Mouse (Mus musculus): ENCODE data around the gene Nkrf.

The Nkrf gene

DNA sequence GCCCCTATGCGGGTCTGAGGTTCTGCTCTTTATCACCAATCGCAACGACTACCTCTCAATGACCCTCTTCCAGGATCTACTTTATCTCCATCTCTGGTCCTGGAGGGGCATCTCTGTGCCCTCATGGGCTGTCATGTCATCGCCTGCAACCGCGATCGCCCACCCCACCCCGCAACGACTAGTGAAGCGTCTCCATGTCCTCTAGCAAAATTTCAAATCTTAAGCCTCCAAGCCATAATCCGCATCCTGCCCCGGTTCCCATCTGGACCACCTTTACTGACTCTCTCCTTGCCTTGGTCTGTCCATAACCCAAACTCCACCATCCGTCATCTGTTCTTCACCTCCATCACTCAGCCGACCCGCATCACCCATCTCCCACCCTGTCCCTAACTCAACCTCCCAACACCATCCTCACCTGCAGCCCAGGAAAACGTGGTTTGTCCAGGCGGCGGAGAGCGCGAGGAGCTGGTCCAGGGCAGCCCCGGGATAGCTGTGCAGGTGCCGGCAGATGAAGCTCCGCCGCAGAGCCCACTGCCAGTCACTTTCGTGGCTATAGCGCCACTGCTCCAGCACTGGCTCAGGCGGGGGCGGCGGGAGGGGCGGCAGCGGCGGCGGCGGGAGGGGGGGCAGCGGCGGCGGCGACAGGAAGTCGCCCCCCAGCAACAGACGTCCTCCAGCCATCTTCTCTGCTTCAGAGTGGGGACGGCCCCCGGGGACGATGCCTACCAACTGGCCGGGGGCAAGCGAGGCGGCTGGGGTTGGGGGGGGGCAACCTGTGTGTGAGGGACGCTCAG is at the start of gene Nkrf:
TSS of gene Nkrf (minus strand) at position 579 of the 794 bp plus-strand sequence.
- DNase-seq (ENCODE audit: low read depth) = peak; percentile 32

DNA sequence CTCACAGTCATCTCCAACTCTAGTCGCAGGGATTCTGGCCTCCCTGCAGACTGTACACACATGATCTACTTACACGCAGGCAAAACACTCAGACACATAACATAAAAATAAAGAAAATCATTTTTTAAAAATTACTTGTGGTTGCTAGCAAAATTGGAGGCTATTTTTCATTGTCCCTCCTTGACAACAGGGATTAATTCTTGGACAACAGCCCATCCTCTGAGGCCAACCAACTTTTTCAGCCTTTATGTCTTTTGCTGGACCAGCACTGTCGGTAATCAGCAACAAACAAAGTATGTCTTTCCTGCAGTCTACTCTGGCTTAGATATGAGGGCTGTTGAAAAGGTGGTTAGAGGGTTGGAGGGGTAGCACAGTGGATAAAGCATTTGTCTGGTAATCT is 38.4 kb upstream of the Nkrf start:
- DNase-seq (ENCODE audit: low read depth) = peak; percentile 73

DNA sequence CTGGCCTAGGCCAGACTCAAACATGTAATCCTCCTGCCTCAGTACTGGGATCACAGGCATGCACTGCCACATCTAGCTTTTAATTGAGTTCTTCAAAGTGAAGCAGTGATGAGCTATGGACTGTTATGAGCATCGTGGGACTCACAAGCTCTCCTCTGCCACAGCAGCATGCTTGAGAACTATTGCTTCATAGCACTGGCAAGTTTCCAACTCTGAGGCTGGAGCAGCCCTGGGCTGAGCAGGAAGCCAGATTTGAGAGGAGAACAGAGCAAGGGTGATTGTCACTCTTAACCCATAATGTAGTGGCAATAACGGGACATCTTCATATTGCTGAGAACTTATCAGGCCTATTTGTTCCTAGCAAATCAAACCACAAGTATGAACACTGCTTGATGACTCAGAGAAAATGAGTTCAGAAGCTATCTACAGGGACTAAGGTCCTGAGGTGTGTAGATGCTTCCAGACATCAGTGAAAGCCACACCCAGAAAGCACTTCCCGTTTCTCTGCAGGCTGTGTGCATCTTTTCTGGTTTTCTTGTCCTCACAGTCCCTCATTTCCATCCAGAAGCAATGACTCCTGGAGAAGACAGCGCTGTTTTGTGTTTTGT is 37.2 kb upstream of the Nkrf start:
- peak; percentile 86 for DNase-seq (ENCODE audit: low read depth)

DNA sequence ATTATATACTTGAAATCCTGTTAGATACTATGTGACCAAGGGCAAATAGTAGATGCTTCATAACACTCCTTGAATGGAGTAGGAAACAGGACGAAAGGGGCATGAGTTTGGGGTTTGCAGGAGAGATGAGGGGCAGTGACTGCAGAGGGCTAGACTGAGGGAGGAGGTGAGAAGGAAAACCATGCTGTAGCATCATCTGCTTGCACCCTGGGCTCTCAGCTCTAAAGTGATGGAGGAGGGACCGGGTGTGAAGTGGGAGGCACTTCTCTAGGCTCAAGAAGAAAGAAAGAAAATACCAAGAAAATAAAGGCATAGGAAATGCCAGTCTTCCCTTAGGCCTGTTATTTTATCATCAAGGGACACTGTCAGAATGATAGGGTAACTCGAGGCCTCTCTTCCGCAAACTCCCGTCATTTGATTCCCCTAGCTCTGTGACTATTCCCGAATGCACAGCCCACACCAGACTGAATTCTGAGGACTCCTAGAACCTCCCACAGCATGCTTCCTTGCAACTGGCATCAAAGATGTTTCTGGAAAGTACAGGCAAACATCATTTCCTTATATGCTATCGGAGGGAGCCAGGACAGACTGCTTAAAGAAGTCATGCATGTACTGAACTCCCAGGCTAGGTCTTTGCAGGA is 32.7 kb upstream of the Nkrf start:
- no peak for DNase-seq (ENCODE audit: low read depth)

DNA sequence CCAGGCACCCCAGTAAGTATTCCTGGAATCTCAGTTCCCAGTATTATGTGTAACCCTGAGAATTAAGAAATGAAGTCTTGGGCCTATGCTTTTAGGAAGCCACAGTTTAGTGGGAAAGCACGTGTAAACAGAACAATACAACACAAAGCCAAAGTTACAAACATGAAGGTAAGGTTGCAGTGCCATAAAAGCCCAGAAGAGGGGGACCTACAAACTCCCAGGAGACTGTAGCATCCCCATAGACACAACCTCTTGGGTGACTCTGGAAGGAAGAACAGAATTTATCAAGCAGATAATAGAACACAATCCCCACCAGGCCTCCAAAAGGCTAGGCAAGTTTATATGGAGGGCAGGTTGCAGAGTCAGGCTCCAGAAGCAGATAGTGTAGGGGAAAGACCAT is 27.9 kb upstream of the Nkrf start:
- DNase-seq (ENCODE audit: low read depth) = peak; percentile 20

DNA sequence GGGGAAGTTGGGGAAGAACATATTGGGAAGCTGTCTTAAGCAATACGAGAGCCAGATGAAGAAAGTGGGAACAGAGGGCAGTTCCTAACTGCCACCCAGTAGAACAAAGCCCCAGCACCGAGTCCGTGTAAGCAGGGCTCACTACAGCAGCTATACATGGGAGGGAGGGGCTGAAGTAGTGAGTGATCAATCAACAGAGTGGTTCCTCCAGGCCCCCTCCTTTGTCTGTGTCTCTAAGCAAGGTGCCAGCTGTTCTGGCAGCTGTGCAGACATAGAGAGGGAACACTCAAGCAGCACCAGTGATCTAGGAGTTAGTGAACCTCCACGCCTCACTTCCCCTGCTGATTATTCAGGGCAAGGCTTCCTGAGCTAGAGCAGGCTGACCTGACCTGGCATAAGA is 27.0 kb upstream of the Nkrf start:
- DNase-seq (ENCODE audit: low read depth) = no peak

DNA sequence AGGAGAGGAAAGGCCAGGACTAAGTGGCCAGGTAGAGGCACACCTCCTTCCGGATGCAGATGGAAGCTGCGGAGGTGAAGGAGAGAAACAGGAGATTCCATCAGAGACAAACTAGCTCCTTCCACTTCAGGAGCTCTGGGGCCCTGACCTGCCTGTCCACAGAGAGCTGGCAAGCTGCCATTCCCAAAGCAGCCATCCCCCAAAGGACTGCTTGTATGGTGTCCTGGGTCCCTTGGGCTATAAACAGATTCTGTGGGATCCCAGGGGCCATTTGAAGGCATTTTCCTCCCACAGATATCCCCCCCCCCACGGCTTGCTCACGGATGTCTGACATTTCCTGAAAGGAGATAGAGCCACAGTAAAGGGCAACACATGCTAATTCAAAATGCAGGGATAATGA is 26.1 kb upstream of the Nkrf start:
- no peak for DNase-seq (ENCODE audit: low read depth)

DNA sequence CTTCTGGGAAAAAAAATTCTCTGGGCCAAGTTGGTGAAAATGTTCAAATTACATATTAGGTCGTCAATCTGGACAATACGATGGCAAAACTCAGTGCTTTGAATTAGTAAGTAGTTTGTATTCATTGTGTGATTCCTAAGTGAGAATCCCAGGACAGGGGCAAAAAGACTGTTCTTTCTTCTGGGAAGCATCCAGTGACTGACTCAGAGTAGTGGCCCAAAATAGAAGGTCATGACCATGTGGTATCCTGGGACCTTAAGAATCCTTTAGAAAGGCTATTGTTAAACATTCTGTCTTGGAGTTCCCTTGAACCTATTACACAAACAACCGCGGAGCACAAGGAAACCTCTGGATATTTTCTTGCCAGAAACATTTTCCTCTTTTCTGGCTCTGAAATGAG is 18.6 kb upstream of the Nkrf start:
- DNase-seq (ENCODE audit: low read depth) = no peak

DNA sequence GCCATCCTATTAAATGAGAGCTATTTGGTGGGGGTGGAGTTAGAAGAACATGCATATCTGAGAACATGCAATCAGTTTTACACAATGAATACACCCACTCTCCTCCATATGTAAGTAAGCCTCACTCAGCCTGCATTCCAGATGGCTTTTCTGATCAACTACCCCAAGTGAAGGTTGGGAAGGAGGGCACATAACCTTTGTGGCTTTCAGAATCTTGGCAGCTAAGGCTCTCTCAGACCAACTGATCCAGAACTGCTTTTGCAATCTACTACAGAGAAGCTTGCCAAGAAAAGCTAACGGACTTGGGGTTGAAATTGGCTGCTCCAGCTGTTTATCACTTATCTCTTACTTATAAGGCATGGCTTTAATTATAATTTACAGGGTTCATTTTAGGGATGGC is 15.1 kb upstream of the Nkrf start:
- DNase-seq (ENCODE audit: low read depth) = peak; percentile 75

DNA sequence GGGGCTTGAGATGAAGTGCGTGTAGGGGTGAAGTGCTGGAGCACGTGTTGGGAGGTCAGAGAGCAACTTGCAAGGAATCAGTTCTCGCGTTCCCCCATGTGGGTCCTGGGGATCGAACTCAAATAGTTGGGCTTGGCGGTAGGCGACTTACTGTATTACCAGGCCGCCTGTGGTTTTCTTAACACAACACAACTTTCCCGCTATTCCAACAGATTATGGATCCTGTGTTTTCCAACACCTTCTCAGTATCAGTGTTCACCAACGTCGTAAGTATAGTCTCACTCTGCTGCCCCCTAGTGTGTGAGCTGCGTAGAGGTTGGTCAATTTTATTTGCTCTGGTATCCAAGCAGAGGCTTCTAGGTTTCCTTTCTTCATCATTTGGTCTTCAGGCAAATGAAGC is 8.6 kb upstream of the Nkrf start:
- peak; percentile 55 for DNase-seq (ENCODE audit: low read depth)

DNA sequence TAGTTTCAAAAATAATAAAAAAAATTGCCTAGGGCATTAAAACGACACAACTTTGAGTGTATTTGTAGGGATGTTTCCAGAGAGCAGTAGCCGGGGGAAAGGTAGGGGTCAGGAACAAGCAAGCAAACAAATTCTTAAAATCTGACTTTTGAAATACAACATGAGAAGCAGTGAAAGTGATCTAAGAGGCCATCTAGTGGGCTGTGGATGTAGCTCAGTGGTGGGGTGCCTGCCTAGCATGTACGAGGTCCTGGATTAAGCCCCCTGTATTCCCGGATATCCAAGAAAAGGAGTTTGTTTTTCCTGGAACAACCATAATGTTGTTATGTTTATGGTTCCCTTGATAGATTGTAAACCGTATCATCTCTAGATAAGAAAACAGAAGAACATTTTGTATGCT is 3.8 kb upstream of the Nkrf start:
- peak; percentile 30 for DNase-seq (ENCODE audit: low read depth)

DNA sequence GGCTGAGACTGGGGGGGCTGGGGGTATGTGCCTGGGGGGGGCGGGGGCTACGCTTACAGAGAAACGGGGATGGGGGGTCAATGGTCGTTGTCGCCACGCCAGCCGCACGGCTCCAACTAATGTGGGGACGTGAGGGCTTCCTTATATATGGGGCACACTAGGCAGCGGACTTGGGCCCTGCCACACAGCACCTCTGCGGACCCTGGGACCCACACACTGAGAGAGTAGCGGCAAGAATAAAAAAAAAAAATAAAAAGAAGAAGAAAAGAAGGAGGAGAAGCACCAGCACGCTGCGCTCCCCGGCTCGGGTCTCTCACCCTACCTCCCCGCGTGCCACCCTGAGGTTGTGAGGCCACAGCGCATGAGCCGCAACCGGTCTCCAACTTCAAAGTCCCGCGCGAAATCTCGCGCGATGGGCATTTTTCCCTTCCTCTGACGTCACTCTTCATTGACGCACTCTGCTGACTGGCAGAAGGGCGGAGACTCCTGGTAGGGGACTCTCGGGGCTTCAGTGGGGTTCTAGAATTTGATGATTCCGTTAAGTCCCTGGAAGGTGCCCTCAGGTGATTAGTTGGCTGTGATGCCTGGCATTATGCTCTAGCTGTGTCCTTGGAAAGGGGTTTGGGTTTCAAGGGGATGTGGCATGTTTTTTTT is 543 bp upstream of the Nkrf start:
- peak; percentile 95 for DNase-seq (ENCODE audit: low read depth)

DNA sequence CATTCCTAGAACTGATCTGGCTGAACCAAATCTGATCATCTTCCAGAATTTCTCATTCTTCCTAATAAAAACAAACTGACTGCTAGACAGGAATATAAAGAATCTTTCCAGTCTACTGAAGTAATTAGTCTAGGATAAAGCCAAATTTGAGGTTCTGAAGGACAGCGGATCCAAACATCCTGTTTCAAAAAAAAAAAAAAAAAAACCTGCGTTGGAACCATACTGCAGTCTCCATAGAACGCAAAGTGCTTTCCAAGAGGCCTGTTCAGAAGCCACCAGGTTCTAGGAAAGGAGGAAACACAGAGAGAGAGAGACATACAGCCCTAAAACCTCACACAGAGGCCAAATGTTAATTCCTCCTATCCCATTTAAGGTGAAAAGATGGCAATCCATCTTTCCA is 1.0 kb downstream of the Nkrf start:
- no peak for DNase-seq (ENCODE audit: low read depth)

DNA sequence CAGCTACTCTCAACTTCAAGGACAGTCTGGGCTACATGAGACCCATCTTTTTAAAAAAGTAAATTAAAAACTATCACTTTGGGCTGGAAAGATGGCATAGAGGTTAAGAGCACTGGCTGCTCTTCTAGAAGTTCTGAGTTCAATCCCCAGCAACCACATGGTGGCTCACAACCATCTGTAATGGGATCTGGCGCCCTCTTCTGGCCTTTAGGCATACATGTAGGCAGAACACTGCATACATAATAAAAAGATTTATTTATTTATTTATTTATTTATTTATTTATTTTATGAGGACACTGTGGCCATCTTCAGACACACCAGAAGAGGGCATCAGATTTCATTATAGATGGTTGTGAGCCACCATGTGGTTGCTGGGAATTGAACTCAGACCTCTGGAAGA is 3.8 kb downstream of the Nkrf start:
- peak; percentile 54 for DNase-seq (ENCODE audit: low read depth)

DNA sequence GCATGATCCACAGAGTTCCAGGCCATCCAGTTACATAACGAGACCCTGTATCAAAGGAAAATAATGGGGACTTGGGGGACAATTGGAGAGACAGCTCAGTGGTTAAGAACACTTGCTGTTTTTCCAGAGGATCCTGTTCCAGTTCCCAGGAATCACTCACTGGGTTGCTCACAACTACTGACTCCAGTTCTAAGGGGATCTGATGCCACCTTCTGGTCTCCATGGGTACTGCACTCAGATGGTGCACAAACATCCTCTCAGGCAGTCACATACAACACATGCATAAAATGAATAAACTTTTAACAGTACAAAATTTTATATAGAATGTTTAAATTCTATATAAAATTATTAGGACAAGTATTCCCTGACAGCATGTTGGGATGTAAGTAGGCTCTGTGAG is 18.0 kb downstream of the Nkrf start:
- peak; percentile 26 for DNase-seq (ENCODE audit: low read depth)

DNA sequence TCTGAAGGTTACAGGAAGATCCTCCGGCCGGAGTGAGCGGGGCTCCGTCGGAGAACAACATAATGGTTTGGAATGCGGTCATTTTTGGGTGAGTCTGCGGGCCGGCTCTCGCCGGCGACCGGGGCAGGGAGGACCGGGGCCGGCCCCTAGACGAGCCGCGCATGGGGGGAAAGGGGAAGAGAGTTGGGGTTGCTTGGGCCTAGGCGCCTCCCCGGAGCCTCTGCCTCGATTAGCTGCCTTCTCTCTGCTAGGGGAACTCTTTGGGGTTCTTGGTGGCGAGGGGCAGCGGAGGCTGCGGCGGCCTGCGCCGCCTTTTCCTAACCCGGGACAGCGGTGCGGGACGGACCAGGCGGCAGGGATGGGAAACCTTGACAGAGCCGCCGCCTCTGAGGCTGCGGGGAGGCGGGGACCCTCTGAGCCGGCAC is 28.0 kb downstream of the Nkrf start:
- peak; percentile 40 for DNase-seq (ENCODE audit: low read depth)

DNA sequence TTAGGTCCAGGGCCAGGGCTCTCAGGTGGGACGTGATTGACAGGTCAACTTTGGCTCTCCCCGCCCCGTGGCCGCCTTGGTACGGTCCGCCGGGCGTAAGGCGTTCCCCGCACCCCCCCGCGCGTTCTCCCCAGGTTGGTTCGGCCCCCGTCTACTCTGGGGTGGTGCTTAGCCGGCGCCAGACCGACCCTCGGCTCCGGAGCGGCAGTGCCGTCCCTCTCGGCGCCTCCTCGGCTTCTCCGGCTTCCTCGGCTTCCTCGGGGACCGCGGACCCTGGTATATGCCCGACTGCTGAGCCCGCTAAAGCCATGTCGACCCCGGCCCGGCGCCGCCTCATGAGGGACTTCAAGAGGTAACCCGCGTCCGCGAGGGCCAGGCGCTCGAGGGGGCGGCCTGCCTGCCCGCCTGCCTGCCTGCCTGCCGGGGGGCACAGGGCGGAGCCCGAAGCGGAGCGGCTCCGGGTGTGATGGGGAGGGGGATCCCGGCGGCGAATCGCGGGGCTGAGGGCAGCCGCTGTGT is 28.5 kb downstream of the Nkrf start:
- peak; percentile 91 for DNase-seq (ENCODE audit: low read depth)

DNA sequence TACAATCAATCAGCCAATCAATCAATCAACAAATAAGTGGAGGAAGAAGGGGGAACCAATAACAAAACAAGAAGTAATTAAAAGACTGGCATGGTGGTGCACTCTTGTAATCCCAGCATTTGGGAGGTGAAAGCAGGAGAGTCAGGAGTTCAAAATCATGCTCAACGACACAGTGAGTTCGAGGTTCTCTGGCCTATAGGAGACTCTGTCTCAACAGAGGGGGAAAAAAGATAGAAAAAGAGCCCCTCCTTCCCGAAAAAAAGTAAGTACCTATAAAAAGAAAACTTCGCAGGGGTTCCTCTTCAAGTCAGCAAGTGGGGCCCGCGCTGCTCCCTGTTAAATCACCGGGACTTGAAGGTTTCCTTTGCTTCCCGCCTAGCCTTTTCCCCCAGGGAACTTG is 28.9 kb downstream of the Nkrf start, which contains the start of the genes Ube2a and C330007P06Rik:
TSS of gene Ube2a (plus strand) at position 136 of the 400 bp plus-strand sequence.
TSS of gene C330007P06Rik (minus strand) at position 347 of the 400 bp plus-strand sequence.
- DNase-seq (ENCODE audit: low read depth) = no peak

DNA sequence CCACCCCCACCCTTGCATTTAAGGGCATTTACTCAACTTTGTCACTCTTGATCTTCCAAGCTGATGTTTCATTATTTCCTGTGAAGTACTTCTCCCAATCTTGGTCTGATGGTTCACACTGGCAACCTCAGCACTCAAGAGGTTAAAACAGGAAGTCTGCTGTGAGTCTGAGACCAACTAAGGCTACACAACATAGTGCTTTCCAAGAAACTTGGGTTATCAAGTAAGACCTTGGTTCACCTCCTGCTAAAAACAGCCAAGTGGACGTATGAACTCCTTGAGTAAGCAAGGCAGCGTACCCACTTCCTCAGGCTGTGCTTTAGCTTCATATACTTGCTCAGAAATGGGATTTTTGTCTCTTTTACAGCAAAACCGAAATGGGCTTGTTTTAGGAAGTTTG is 32.3 kb downstream of the Nkrf start:
- no peak for DNase-seq (ENCODE audit: low read depth)

DNA sequence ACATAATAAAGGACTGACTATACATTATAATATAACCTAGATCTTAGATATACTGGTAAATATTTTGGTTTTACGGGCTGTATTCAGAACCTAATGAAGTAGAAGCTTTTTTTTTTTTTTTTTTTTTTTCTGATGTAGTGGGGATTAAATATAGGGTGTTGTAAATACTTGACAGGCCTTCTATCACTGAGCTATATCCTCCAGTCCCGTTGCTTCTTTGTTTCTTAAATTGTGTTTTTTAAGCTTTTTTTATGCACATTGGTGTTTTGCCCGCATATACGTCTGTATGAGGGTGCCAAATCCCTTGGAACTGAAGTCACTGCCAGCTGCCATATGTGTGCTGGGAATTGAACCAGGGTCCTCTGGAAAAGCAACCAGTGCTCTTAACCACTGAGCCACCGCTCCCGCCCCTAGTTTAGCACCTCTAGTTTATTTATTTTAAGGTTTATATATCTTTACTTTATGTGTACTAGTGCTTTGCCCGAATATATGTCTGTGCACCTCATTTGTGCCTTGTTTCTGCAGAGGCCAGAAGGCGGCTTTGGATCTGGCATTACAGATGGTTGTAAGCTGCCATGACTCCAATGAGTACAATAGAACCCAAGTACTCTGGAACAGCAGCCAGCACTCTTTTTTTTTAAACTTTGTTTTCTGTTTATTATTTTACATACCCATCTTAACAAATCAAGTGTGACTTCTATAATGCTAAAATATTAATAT is 37.9 kb downstream of the Nkrf start:
- no peak for DNase-seq (ENCODE audit: low read depth)

DNA sequence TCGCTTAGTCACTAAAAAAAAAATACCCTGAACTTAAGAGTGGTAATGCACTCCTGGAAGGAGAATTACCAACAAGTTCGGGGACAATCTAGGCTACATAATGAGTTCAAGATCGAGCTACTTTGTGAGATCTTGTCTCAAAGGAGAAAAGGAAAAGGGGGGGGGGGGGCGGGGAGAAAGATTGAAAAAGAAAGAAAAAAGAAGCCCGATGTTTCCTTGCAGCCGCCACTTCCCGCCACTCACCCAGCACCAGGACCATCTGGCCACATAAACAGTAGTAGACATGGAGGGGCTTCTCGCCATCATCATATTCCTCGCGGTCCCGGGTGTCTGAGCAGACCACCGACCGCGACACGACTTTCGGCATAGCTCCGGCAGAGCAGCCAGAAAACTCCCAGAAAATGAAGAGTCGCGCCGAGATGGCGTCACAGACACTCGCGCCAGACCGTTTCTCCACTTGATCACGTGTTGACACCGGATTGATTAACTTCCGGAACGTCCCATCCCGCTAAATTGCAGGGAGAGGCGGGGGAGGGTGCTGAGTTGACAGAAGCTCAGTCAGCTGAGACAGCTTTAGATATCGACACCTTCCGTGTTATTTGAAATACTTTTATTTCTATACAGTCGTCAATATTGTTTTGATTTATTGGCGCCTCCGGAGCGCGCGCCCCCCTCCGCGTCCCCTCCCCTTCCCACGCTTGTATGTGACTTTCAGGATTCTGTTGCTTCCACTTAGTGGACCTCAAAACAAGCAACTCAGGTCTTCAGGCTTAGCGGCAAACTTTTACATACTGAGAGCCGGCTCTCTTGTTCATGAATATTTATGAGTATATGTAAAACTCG is 38.7 kb downstream of the Nkrf start:
- DNase-seq (ENCODE audit: low read depth) = peak; percentile 87

Data from NIH3T3 (cell line).